Mouse (Mus musculus): Measurements from ENCODE around the gene Th.

DNA sequence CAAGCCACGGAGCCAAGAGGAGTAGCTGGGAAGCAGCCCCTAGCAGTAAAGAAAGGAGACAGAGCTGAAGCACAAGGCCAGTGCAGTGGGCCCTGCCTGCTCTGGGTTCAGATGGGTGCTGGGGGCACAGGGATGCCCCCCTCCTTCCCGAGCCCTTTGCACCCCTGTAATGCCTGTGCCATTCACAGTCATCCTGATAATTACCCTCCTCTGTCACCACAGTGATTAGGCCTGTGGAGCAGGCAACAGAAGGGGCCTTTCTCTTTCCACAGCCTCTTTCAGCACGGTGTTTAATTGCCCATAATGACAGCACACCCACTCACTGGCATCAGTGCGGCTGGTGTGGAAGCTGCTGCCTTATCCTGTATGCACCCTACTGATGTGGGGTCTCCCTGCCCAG, 28.0 kb downstream of the Th start:
- TF ChIP-seq CTCF (IDR thresholded peaks at IDR 0.05; ENCODE audit: borderline replicate concordance, control insufficient read depth, extremely low read depth, insufficient read depth, low read length, poor library complexity) (no peak), POLR2A (IDR thresholded peaks at IDR 0.05; ENCODE audit: control insufficient read depth, extremely low read depth, insufficient read depth, low read length, poor library complexity) (no peak)

Data from thymus, adult 2 months (tissue).